Mouse (Mus musculus): ENCODE measurements around the gene Pxylp1.

Gene Pxylp1

GRCm38 (mm10) chr9:96892546-96892945 lies at the start of gene Pxylp1:
Gene Pxylp1, minus strand, starts transcription at chr9:96892669.
- no peak for TF ChIP-seq GATA4 (IDR thresholded peaks at IDR 0.05; ENCODE audit: insufficient replicate concordance, low read length)

- no peak for TF ChIP-seq GATA4 (IDR thresholded peaks at IDR 0.05; ENCODE audit: insufficient replicate concordance, low read length)
Measured at GRCm38 (mm10) chr9:96938887-96939286, 46.4 kb upstream of the Pxylp1 start.

- TF ChIP-seq GATA4 (IDR thresholded peaks at IDR 0.05; ENCODE audit: insufficient replicate concordance, low read length): no peak
Measured at GRCm38 (mm10) chr9:96935556-96936300, 43.3 kb upstream of the Pxylp1 start.

GRCm38 (mm10) chr9:96934816-96935215 lies 42.3 kb upstream of the Pxylp1 start:
- no peak for TF ChIP-seq GATA4 (IDR thresholded peaks at IDR 0.05; ENCODE audit: insufficient replicate concordance, low read length)

GRCm38 (mm10) chr9:96932751-96933150 lies 40.3 kb upstream of the Pxylp1 start:
- no peak for TF ChIP-seq GATA4 (IDR thresholded peaks at IDR 0.05; ENCODE audit: insufficient replicate concordance, low read length)

- no peak for TF ChIP-seq GATA4 (IDR thresholded peaks at IDR 0.05; ENCODE audit: insufficient replicate concordance, low read length)
Measured at GRCm38 (mm10) chr9:96923577-96924316, 31.3 kb upstream of the Pxylp1 start.

- TF ChIP-seq GATA4 (IDR thresholded peaks at IDR 0.05; ENCODE audit: insufficient replicate concordance, low read length): no peak
Measured at GRCm38 (mm10) chr9:96923119-96923518, 30.6 kb upstream of the Pxylp1 start.

- TF ChIP-seq GATA4 (IDR thresholded peaks at IDR 0.05; ENCODE audit: insufficient replicate concordance, low read length): no peak
Measured at GRCm38 (mm10) chr9:96916620-96917538, 24.4 kb upstream of the Pxylp1 start.

GRCm38 (mm10) chr9:96916076-96916475 lies 23.6 kb upstream of the Pxylp1 start:
- no peak for TF ChIP-seq GATA4 (IDR thresholded peaks at IDR 0.05; ENCODE audit: insufficient replicate concordance, low read length)

- no peak for TF ChIP-seq GATA4 (IDR thresholded peaks at IDR 0.05; ENCODE audit: insufficient replicate concordance, low read length)
Measured at GRCm38 (mm10) chr9:96914851-96915250, 22.4 kb upstream of the Pxylp1 start.

GRCm38 (mm10) chr9:96914005-96914404 lies 21.5 kb upstream of the Pxylp1 start:
- TF ChIP-seq GATA4 (IDR thresholded peaks at IDR 0.05; ENCODE audit: insufficient replicate concordance, low read length): no peak

- no peak for TF ChIP-seq GATA4 (IDR thresholded peaks at IDR 0.05; ENCODE audit: insufficient replicate concordance, low read length)
Measured at GRCm38 (mm10) chr9:96909503-96909902, 17.0 kb upstream of the Pxylp1 start.

- no peak for TF ChIP-seq GATA4 (IDR thresholded peaks at IDR 0.05; ENCODE audit: insufficient replicate concordance, low read length)
Measured at GRCm38 (mm10) chr9:96908737-96909136, 16.3 kb upstream of the Pxylp1 start.

GRCm38 (mm10) chr9:96904360-96905355 lies 12.2 kb upstream of the Pxylp1 start:
- no peak for TF ChIP-seq GATA4 (IDR thresholded peaks at IDR 0.05; ENCODE audit: insufficient replicate concordance, low read length)

Data from liver, adult (tissue).